Mouse (Mus musculus) right cerebral cortex, postnatal 14 days (tissue): ENCODE measurements around the gene Polr1c.

Experiments
- DNase-seq: peaks from one replicate; pipeline ENCODE4 v3.0.0; 2022

The Polr1c gene

DNA sequence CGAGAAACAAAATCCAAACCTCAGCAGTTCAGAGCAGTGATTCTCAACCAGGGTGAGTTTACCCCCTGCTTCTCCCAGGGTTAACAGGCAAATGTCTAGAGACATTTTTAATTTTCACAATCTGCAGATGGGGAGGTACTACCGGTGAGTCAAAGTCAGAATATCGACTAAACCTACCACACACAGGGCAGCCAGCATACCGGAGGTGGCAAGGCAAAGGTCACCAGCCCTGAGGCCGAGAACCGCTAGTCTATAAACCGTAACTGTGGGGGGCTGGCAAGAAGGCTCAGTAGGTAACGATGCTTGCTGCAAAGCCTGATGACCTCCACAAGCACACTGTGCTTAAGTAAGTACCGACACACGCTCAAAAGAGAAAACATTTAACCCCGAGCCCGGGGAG, 17.6 kb upstream of the Polr1c start:
- DNase-seq = no peak

DNA sequence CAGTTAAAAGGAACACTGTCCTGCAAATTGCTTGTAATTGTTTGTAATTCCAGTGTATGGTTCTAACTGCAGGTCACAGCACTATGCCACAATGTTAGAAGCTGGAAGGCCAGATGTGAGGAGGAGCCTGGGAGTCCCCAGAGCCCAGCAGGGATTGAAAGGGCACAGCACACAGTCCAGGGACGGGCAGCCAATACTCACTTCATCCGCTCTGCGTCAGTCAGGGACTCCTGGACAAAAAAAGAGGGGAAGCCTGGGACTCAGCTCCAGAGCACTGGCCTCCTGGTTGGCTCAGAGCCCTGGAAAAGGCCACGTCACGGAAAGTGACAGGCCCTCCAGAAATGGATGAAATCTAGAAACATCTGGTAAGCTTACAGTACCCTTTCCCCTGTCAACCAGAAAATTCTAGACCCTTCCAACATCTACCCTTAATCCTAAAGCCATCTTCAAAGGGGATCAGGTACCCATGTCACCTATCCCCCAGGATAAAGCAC, 14.4 kb upstream of the Polr1c start:
- DNase-seq = no peak

- no peak for DNase-seq
Observed at GRCm38 (mm10) chr17:46259675-46260074, 11.8 kb upstream of the Polr1c start.

DNA sequence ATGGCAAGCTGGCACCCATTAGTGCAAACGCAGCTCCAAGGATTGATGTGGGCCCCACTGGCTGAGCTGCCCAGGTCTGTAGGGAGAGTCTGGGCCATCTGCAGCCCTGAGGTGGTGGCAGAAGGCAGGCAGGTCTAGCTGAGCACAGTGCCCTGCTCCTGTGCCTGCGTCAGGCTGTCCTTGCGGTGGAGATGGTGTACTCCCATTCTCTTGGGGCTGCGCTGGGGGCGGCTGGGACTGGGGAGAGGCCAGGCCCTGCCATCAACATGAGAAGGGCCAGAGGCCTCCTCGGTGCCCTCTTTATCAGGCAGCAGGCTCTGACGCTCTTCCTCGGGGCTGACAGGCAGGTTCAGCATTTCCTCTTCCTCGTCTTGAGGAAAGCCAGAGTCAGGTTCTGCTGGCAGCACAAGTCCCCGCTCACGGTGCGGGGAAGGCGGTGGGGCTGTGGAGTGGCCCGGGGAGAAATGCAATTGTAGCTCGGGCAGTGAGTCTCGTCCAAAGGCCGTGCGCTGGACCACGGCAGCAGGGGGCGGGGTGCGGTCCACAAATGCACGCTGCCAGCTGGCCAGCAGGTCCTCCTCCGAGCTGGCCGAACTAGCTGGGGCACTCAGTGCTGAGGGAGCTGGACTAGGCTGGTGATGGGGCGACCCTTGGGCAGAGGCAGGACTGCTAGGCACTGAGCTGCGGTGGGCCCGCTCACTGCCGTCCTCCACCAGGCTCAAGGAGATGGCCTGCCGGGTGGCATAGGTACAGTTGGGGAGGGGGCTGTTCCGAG, 10.6 kb upstream of the Polr1c start:
- DNase-seq = no peak

DNA sequence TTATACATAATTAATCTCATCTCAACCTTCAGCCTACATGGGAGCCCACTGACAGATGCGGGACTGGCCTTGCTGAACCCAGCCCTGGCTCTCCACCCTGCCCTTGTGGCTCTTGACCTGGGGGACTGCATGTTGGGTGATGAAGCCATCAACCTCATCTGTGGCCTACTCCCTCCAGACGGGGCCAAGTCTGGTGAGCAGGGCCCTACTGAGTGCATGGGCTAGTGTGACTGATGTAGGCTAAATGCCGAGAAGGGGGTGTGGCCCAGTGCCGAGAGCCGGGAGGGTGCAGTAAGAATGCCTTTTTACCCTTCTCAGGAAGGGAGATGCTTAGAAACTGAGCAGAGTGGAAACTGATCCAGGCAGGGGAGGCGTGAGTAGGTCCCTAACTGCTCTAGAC, 7.3 kb upstream of the Polr1c start:
- no peak for DNase-seq

- DNase-seq = peak; percentile 48
Observed at GRCm38 (mm10) chr17:46254106-46254505, 6.3 kb upstream of the Polr1c start.

DNA sequence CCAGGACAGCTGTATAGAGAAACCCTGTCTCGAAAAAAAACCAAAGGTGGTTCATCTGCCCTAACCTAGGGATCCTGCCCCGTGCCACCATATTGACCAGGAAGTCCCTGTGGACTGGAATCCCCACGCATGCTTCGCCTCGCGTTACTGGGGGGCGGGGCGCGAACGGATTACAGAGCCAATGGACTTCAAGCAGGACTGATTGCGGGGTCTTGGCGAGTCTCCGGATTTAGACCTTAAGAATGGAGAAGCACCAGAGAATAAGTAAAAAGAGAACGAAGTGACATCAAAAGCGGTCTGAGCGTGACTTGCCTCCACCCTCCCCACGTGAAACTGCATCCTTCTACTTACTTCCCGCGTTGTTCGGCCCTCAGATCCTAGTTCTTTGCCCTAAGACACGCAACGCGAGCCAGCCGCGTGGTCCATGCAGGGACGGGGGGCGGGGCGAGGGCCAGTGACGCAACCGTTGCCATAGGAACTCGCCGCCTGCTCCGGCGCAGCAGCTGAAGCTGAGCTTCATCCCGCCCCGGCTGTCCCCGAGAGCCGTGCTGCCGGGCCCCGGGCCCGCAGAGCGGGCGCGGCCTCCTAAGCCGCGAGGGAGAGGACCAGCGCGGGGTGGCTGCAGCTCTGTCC, 5.7 kb upstream of the Polr1c start, which contains the start of gene Lrrc73:
Lrrc73 (plus strand) TSS at position 80 of the 633 bp plus-strand sequence.
- peak; percentile 95 for DNase-seq

DNA sequence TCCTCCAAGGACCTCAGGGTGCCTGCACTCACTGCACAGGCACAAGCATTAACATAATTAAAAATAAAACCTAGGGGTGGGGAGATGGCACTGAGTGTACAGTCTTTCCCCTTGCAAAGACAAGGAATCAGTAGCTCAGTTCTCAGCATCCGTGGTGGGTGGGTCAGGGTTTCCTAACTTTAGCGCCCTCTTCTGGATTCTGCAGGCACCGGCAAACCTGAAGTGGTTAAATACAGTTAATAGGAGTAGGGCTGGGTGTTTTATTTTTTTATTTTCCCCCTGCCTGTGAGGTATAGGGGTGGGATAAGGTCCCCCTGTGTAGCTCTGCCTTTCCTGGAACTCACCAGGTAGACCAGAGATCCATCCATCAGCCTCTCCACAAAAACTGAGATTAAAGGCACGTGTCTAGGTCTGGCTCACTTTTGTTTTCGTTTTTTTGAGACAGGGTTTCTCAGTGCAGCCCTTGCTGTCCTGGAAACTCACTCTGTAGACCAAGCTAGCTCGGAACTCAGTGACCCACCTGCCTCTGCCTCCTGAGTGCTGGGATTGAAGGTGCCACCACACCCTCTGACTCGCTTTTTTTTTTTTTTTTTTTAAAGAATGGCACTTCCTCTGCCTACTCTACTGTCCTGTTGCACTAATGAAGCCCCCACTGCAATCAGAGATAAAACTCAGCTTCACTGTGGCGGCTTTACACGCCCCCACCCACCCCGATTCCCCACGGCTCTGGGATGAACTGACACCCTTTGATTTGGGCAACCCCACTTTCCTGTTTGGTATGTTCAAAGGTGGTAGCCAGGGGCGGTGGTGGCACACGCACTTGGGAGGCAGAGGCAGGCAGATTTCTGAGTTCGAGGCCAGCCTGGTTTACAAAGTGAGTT, 5.0 kb upstream of the Polr1c start:
- no peak for DNase-seq

DNA sequence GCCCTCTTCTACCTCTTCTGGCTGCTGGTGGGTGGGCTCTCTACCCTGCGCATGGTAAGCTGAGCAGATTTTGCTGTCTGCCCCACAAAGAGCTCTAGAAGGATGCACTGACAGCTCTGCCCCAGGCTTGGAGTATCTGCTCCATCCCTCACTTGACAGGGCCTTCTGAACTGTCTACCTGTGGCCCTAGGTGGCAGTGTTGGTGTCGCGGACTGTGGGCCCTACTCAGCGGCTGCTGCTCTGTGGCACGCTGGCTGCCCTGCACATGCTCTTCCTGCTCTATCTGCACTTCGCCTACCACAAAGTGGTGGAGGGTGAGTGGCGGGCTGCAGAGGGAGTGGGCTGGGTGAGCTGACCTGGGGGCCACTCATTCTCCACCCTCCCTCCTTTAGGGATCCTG, 3.3 kb upstream of the Polr1c start:
- DNase-seq = no peak

GRCm38 (mm10) chr17:46248189-46248522, 302 bp upstream of the Polr1c start:
- no peak for DNase-seq

GRCm38 (mm10) chr17:46244579-46244978, 3.3 kb downstream of the Polr1c start:
- no peak for DNase-seq

GRCm38 (mm10) chr17:46243624-46244023, 4.2 kb downstream of the Polr1c start:
- DNase-seq = no peak

DNA sequence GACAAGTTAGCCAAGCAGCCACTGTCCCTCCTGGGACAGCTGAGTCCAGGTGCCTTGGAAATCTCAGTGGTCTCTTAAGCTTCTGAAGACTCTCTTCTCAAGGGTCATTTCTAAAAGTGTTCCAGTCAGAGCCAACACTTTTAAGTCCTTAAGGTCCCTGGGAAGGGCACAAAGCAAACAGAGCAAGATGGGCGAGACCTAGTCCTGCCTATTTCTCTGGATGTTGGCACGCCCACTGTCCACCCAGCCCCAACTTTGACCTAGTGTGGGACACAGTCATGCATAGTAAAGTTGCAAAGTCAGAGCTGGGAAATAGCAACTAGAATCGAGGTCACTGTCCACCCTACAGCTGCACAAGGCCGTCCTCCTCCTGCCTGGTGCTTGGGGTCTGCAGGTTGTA, 4.9 kb downstream of the Polr1c start:
- no peak for DNase-seq

GRCm38 (mm10) chr17:46242274-46242673, 5.6 kb downstream of the Polr1c start:
- DNase-seq = no peak

DNA sequence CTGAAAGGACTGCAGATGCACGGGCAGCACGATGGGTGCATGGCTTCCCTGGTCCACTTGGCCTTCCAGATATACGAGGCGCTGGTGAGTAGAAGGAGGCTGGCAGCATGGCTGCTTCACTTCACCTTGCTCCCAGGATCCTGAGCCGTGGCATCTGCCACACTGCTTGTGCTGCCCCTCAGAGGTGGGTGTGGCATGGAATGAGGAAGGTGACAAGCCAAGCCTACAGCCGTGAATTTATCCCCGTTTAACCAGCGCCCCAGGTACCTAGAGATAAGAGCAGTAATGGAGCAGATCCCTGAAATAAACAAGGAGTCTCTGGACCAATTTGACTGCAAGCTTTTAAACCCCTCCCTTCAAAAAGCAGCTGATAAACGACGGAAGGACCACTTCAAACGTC, 6.4 kb downstream of the Polr1c start:
- DNase-seq = no peak

DNA sequence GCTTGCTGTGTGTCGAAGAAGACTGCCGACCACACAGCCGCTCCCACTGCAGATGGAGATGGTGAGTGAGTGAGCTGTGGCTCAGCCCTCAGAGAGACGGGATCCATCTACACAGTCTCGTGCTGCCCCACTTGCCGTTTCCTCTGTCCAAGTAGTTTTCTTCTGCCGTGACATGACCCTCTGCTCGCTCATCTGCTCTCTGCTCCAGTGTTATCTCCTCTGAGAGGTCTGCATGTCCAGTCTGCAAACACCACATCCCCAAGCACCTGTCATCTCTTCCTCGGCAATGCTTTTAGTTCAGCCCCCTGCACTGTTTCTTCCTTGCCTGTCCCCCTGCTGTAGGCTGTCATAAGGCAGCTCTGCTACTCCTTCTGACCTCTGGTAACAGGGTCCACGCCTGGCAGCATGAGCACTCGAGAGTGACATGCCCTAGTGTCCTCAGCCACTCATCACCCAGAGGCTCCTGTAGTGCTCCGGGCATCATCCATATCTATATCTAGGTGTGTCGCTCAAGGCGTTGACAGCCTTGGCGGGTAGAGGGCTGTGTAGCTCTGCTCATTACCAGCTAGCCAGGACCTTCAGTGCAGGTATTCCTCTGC, 8.2 kb downstream of the Polr1c start:
- no peak for DNase-seq

DNA sequence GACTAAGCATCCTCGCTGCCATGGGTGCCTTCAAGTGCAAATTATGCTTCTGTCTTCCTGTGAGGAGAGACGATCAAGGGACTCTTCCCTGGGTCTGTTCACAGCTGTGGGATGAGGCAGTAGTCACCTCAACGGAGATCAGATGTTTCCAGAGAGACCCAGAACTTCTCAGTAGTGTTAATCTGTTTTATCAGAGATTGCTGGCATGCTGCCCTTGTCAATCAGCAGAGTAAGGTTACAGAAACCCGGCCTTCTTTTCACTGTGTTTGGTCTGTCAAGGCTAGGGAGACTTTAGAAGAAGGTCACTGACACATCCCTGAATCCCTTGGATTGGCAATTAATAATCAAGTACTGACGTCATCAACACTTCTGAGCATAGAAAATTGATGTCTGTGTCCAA, 10.4 kb downstream of the Polr1c start:
- DNase-seq = no peak

DNA sequence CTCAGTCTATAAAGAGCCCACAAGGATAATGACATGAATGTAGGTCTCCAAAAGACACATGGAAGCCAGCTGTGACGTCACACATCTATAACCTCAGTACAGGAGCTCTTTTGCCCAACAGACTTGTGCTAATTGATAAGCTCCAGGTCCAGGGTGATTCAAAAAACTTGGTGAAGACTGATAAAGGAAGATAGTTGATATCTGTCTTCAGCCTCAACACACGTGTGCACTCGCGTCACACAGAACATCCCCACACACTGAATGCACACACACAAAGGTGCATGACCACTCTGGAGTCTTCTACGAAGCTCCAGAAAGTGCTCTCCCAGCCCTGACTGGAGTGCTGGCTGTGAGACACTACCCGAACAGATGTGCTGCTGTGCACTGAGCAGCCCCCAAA, 10.8 kb downstream of the Polr1c start:
- no peak for DNase-seq

DNA sequence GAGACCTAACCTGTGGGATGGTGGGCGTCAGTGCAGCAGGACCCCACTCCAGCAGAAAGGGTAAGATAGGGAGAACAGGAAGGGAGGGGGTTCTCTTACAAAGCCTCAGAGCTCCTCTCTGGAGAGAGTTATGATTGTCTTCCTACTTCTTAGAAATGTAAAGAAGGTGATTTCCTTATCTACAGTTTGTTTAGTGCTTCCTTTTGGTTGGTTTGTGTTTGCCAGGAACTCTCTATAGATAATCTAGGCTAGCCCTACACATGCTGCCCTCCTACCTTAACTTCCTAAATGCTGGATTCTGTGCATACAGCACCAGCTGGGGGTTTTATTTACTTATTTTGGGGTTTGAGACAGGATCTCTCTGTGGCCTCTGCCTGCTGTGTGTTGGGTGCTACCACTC, 11.8 kb downstream of the Polr1c start:
- no peak for DNase-seq

DNA sequence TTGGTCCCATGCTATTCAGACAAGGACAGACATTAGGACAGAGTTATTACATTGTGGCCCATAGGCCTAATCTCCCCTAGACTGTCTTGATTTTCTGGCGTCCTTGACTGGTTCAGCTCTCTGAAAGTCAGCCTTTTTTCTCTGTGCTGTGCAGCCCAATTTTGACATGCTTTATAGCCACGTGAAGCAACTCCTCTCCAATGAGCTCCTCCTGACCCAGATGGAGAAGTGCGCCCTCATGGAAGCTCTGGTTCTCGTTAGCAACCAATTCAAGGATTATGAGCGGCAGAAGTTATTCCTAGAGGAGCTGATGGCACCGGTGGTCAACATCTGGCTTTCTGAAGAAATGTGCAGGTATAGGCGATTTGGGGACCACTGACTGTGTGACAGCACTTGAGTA, 20.3 kb downstream of the Polr1c start:
- no peak for DNase-seq

- DNase-seq = no peak
Observed at GRCm38 (mm10) chr17:46221601-46222000, 26.3 kb downstream of the Polr1c start.

DNA sequence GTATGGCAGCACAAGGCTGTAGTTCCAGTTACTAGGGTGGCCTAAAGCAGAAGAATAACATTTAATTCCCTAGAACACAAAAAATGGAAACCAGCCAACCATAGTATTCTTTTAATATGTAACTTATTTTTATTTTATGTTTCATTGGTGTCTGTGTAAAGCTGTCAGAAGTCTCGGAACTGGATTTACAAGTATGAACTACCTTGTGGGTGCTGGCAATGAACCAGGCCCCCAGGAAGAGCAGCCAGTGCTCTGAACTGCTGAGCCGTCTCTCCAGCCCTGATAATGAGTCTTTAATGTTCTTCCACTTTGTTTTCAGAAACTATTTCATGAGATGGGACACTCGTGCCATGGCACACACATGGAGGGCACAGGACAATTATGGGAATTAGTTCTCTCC, 37.3 kb downstream of the Polr1c start:
- DNase-seq = no peak

- no peak for DNase-seq
Observed at GRCm38 (mm10) chr17:46206676-46207075, 41.2 kb downstream of the Polr1c start.
